Mouse (Mus musculus): ENCODE measurements around the gene Olfr103. TPM values are rescaled to one million over a fixed set of nuclear protein-coding genes. Genes with fewer than 3 reads are reported as not detected.
A peak's percentile ranks its signal among the peaks of the same experiment; 100 is the strongest.

The Olfr103 gene
- polyA plus RNA-seq (2014; fragmentation: Nextera tagmentation; extraction: Ambion mirVana), result not detected in 2 replicates

GRCm38 (mm10) chr17:37339598-37339997 is at the start of gene Olfr103:
TSS of gene Olfr103 (minus strand) at chr17:37339698.
- ATAC-seq (no peak), DNase-seq (ENCODE audit: low spot score) (no peak)
- no peaks in the 10 kb centered on the region for H3K4me1 ChIP-seq (ENCODE audit: control insufficient read depth, insufficient read depth, low read length)
- no peaks in the 10 kb centered on the region for H3K36me3 ChIP-seq (ENCODE audit: control insufficient read depth, insufficient read depth, low read length)
- H3K9me3 ChIP-seq (replicated peaks; ENCODE audit: control insufficient read depth, low read length), result no peaks in the 10 kb centered on the region
- H3K27me3 ChIP-seq (replicated peaks; ENCODE audit: control insufficient read depth, insufficient read depth, low read length), result no peaks in the 10 kb centered on the region
- 86% methylated on average over 2 of the region's 2 CpGs for WGBS
- no peak within 1 kb of the TSS for H3K4me3 ChIP-seq (ENCODE audit: low read depth, low read length)
- no peak within 1 kb of the TSS for H3K4me2 ChIP-seq (ENCODE audit: low read length)
- H3K9ac ChIP-seq (ENCODE audit: low read length), result no peak within 1 kb of the TSS
- no peak within 1 kb of the TSS for H3K27ac ChIP-seq (ENCODE audit: low read depth, low read length)

DNA sequence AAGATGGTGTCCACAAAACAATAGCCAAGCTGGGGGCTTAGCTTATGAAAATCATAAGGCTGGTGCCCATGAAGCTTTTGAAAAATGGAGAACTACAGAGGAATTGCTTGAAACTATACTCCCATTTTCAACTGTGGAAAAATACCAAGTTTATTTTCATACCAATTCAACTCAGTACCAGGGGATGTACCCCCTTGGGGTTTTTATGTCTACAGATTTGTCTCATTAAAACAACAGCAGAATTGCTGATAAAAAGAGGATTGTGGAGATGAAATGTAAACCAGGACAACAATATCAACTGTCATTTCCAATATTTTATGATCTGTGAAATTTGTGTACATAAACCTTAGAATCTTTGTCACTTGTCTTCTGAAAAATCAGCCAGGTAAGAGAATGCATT is 39.2 kb upstream of the Olfr103 start, which contains the start of gene Olfr105-ps:
Gene Olfr105-ps (plus strand): TSS at position 301 of the 400 bp plus-strand sequence.
- H3K27ac ChIP-seq (ENCODE audit: low read depth, low read length), result no peak within 1 kb of the TSS
- no peaks in the 10 kb centered on the region for H3K4me1 ChIP-seq (ENCODE audit: control insufficient read depth, insufficient read depth, low read length)
- H3K4me3 ChIP-seq (ENCODE audit: low read depth, low read length), result no peak within 1 kb of the TSS
- no peak within 1 kb of the TSS for H3K9ac ChIP-seq (ENCODE audit: low read length)
- H3K27me3 ChIP-seq (replicated peaks; ENCODE audit: control insufficient read depth, insufficient read depth, low read length), result no peaks in the 10 kb centered on the region
- H3K36me3 ChIP-seq (ENCODE audit: control insufficient read depth, insufficient read depth, low read length), result no peaks in the 10 kb centered on the region
- ATAC-seq, result no peak
- H3K4me2 ChIP-seq (ENCODE audit: low read length), result no peak within 1 kb of the TSS
- H3K9me3 ChIP-seq (replicated peaks; ENCODE audit: control insufficient read depth, low read length), result no peaks in the 10 kb centered on the region
- DNase-seq (ENCODE audit: low spot score), result no peak

DNA sequence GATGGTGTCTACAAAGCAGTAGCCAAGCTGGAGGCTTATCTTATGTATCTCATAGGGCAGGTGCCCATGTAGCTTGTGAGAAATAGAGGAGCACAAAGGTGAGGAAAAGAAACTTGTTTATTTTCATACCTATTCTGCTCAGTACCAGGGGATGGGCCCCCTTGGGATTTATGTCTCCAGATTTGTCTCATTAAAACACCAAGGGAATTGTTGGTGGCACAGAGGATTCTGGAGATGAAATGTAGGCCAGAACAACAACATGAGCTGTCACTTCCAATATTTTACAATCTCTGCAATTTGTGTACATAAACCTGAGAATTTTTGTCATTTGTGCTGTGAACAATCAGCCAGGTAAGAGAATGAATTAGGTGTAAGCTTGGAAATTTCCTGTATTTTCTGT is 19.8 kb upstream of the Olfr103 start, which contains the start of gene Olfr104-ps:
Gene Olfr104-ps (plus strand): TSS at position 301 of the 400 bp plus-strand sequence.
- H3K27me3 ChIP-seq (replicated peaks; ENCODE audit: control insufficient read depth, insufficient read depth, low read length), result no peaks in the 10 kb centered on the region
- no peak within 1 kb of the TSS for H3K27ac ChIP-seq (ENCODE audit: low read depth, low read length)

GRCm38 (mm10) chr17:37316954-37317353 is 22.5 kb downstream of the Olfr103 start, which contains the start of gene Olfr102:
TSS of gene Olfr102 (minus strand) at chr17:37317054.
- Histone ChIP-seq H3K4me2 (ENCODE audit: low read length) (no peak within 1 kb of the TSS), H3K4me3 (ENCODE audit: low read depth, low read length) (no peak within 1 kb of the TSS), H3K36me3 (ENCODE audit: control insufficient read depth, insufficient read depth, low read length) (no peaks in the 10 kb centered on the region), H3K4me1 (ENCODE audit: control insufficient read depth, insufficient read depth, low read length) (no peaks in the 10 kb centered on the region), H3K27me3 (replicated peaks; ENCODE audit: control insufficient read depth, insufficient read depth, low read length) (no peaks in the 10 kb centered on the region), H3K9ac (ENCODE audit: low read length) (no peak within 1 kb of the TSS), H3K9me3 (replicated peaks; ENCODE audit: control insufficient read depth, low read length) (no peaks in the 10 kb centered on the region), H3K27ac (ENCODE audit: low read depth, low read length) (no peak within 1 kb of the TSS)
- DNase-seq (ENCODE audit: low spot score) (no peak), ATAC-seq (no peak)

More for the DNA sequence above, 19.8 kb upstream of the Olfr103 start, which contains the start of gene Olfr104-ps:
- Histone ChIP-seq H3K9ac (ENCODE audit: low read length) (no peak within 1 kb of the TSS), H3K4me3 (ENCODE audit: low read depth, low read length) (no peak within 1 kb of the TSS), H3K4me1 (ENCODE audit: control insufficient read depth, insufficient read depth, low read length) (no peaks in the 10 kb centered on the region), H3K36me3 (ENCODE audit: control insufficient read depth, insufficient read depth, low read length) (no peaks in the 10 kb centered on the region), H3K9me3 (replicated peaks; ENCODE audit: control insufficient read depth, low read length) (no peaks in the 10 kb centered on the region), H3K4me2 (ENCODE audit: low read length) (no peak within 1 kb of the TSS)
- DNase-seq (ENCODE audit: low spot score), result no peak
- no peak for ATAC-seq

DNA sequence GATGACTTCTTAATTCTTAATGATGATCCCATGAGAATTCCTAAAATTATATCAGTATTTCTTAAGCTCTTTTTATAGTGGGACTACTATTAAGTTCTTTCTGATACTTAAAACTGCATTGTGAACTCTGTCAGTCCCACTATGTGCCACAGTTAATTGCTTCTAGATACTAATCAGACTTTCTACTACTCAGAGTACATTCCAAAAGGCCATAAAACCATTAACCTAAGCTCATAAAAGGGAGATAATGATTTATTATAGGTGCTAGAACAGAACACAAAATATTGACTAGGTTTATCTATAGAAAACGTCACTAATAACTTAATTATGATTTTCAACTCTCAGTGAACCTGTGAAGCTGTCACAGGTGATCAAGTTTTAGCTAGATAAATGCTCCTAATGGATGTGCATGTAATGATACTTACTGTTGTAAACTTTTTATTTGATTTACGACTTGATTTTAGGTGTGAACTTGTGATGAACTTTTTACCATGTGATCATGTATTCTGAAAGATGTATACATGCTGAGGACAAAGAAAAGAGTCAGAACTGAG is 29.3 kb downstream of the Olfr103 start:
- Histone ChIP-seq H3K4me2 (ENCODE audit: low read length) (no peak overlapping the region), H3K27me3 (replicated peaks; ENCODE audit: control insufficient read depth, insufficient read depth, low read length) (no peaks in the 10 kb centered on the region), H3K9me3 (replicated peaks; ENCODE audit: control insufficient read depth, low read length) (no peaks in the 10 kb centered on the region), H3K4me3 (ENCODE audit: low read depth, low read length) (no peak overlapping the region), H3K36me3 (ENCODE audit: control insufficient read depth, insufficient read depth, low read length) (no peaks in the 10 kb centered on the region), H3K4me1 (ENCODE audit: control insufficient read depth, insufficient read depth, low read length) (no peaks in the 10 kb centered on the region), H3K9ac (ENCODE audit: low read length) (no peak overlapping the region), H3K27ac (ENCODE audit: low read depth, low read length) (no peak overlapping the region)
- DNase-seq (ENCODE audit: low spot score) (no peak), ATAC-seq (no peak)
- WGBS, result 65% methylated on average over 2 of the region's 2 CpGs

- H3K27ac ChIP-seq (ENCODE audit: low read depth, low read length), result no peak overlapping the region
- no peaks in the 10 kb centered on the region for H3K4me1 ChIP-seq (ENCODE audit: control insufficient read depth, insufficient read depth, low read length)
- H3K4me2 ChIP-seq (ENCODE audit: low read length), result no peak overlapping the region
- H3K9ac ChIP-seq (ENCODE audit: low read length), result no peak overlapping the region
- WGBS, result 45% methylated on average over 4 of the region's 4 CpGs
- ATAC-seq, result no peak
- H3K27me3 ChIP-seq (replicated peaks; ENCODE audit: control insufficient read depth, insufficient read depth, low read length), result no peaks in the 10 kb centered on the region
- no peaks in the 10 kb centered on the region for H3K9me3 ChIP-seq (replicated peaks; ENCODE audit: control insufficient read depth, low read length)
- H3K36me3 ChIP-seq (ENCODE audit: control insufficient read depth, insufficient read depth, low read length), result no peaks in the 10 kb centered on the region
- DNase-seq (ENCODE audit: low spot score), result peak; percentile 4
- no peak overlapping the region for H3K4me3 ChIP-seq (ENCODE audit: low read depth, low read length)
These were observed 31.0 kb downstream of the Olfr103 start for GRCm38 (mm10) chr17:37308483-37308882.

DNA sequence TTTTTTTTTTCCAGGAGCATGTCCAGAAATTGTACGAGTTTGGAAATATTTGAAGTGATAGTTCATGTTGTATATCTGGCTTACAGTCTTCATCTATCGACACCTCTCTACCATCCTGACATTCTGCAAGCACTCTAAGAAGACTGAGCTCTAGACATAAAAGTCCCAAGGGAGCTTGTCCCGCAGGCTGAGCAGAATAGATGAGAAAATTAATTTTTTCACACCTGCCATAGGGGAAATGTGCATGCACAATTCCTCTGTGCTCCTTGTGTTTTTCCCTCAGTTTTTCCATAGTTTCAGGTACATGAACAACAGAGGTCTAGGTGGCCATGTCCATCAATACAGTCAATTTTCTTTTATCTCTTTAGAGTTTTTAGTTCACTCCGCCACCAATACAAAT is 35.3 kb downstream of the Olfr103 start, which contains the start of gene Olfr101:
Gene Olfr101 (minus strand): TSS at position 101 of the 400 bp plus-strand sequence.
- 88% methylated on average over 4 of the region's 4 CpGs for WGBS
- DNase-seq (ENCODE audit: low spot score), result no peak
- Histone ChIP-seq H3K27me3 (replicated peaks; ENCODE audit: control insufficient read depth, insufficient read depth, low read length) (no peaks in the 10 kb centered on the region), H3K27ac (ENCODE audit: low read depth, low read length) (no peak within 1 kb of the TSS), H3K36me3 (ENCODE audit: control insufficient read depth, insufficient read depth, low read length) (no peaks in the 10 kb centered on the region), H3K9ac (ENCODE audit: low read length) (no peak within 1 kb of the TSS), H3K4me1 (ENCODE audit: control insufficient read depth, insufficient read depth, low read length) (no peaks in the 10 kb centered on the region), H3K4me2 (ENCODE audit: low read length) (no peak within 1 kb of the TSS), H3K9me3 (replicated peaks; ENCODE audit: control insufficient read depth, low read length) (no peaks in the 10 kb centered on the region), H3K4me3 (ENCODE audit: low read depth, low read length) (no peak within 1 kb of the TSS)
- ATAC-seq, result no peak

Other genes starting within 250 kb of the Olfr103 start
- gene Olfr91, start 241.4 kb downstream of the Olfr103 start, polyA plus RNA-seq (2014; fragmentation: Nextera tagmentation; extraction: Ambion mirVana), result not detected in 2 replicates
- not detected in 2 replicates for gene Olfr92, start 219.6 kb downstream of the Olfr103 start, polyA plus RNA-seq (2014; fragmentation: Nextera tagmentation; extraction: Ambion mirVana)
- not detected in 2 replicates for gene Olfr93, start 178.2 kb downstream of the Olfr103 start, polyA plus RNA-seq (2014; fragmentation: Nextera tagmentation; extraction: Ambion mirVana)
- gene Ubd, start 145.8 kb downstream of the Olfr103 start, polyA plus RNA-seq (2014; fragmentation: Nextera tagmentation; extraction: Ambion mirVana), result not detected in 2 replicates
- gene Olfr94, start 138.7 kb downstream of the Olfr103 start, polyA plus RNA-seq (2014; fragmentation: Nextera tagmentation; extraction: Ambion mirVana), result not detected in 2 replicates
- gene Olfr95, start 126.6 kb downstream of the Olfr103 start, polyA plus RNA-seq (2014; fragmentation: Nextera tagmentation; extraction: Ambion mirVana), result not detected in 2 replicates
- gene Olfr96, start 119.6 kb downstream of the Olfr103 start, polyA plus RNA-seq (2014; fragmentation: Nextera tagmentation; extraction: Ambion mirVana), result not detected in 2 replicates
- gene Olfr97, start 102.4 kb downstream of the Olfr103 start, polyA plus RNA-seq (2014; fragmentation: Nextera tagmentation; extraction: Ambion mirVana), result not detected in 2 replicates
- gene Olfr98, start 75.9 kb downstream of the Olfr103 start, polyA plus RNA-seq (2014; fragmentation: Nextera tagmentation; extraction: Ambion mirVana), result not detected in 2 replicates
- 1.1 and 1.2 TPM in 2 replicates for gene H2-M3, start 69.5 kb downstream of the Olfr103 start, polyA plus RNA-seq (2014; fragmentation: Nextera tagmentation; extraction: Ambion mirVana)
- not detected in 2 replicates for gene Olfr99, start 56.2 kb downstream of the Olfr103 start, polyA plus RNA-seq (2014; fragmentation: Nextera tagmentation; extraction: Ambion mirVana)
- not detected in 2 replicates for gene Olfr101, start 35.4 kb downstream of the Olfr103 start, polyA plus RNA-seq (2014; fragmentation: Nextera tagmentation; extraction: Ambion mirVana)
- gene Olfr102, start 22.6 kb downstream of the Olfr103 start, polyA plus RNA-seq (2014; fragmentation: Nextera tagmentation; extraction: Ambion mirVana), result not detected in 2 replicates
- not detected in 2 replicates for gene Olfr104-ps, start 19.9 kb upstream of the Olfr103 start, polyA plus RNA-seq (2014; fragmentation: Nextera tagmentation; extraction: Ambion mirVana)
- gene Olfr105-ps, start 39.3 kb upstream of the Olfr103 start, polyA plus RNA-seq (2014; fragmentation: Nextera tagmentation; extraction: Ambion mirVana), result not detected in 2 replicates
- not detected in 2 replicates for gene Olfr106-ps, start 50.7 kb upstream of the Olfr103 start, polyA plus RNA-seq (2014; fragmentation: Nextera tagmentation; extraction: Ambion mirVana)
- not detected in 2 replicates for gene Olfr107, start 59.5 kb upstream of the Olfr103 start, polyA plus RNA-seq (2014; fragmentation: Nextera tagmentation; extraction: Ambion mirVana)
- not detected in 2 replicates for gene Olfr108, start 105.8 kb upstream of the Olfr103 start, polyA plus RNA-seq (2014; fragmentation: Nextera tagmentation; extraction: Ambion mirVana)
- gene Olfr109, start 119.2 kb upstream of the Olfr103 start, polyA plus RNA-seq (2014; fragmentation: Nextera tagmentation; extraction: Ambion mirVana), result not detected in 2 replicates
- not detected in 2 replicates for gene H2-M2, start 143.9 kb upstream of the Olfr103 start, polyA plus RNA-seq (2014; fragmentation: Nextera tagmentation; extraction: Ambion mirVana)
- not detected in 2 replicates for gene Olfr110, start 152.8 kb upstream of the Olfr103 start, polyA plus RNA-seq (2014; fragmentation: Nextera tagmentation; extraction: Ambion mirVana)
- not detected in 2 replicates for gene Olfr111, start 168.3 kb upstream of the Olfr103 start, polyA plus RNA-seq (2014; fragmentation: Nextera tagmentation; extraction: Ambion mirVana)
- not detected in 2 replicates for gene Olfr112, start 229.8 kb upstream of the Olfr103 start, polyA plus RNA-seq (2014; fragmentation: Nextera tagmentation; extraction: Ambion mirVana)
- not detected in 2 replicates for gene Olfr113, start 238.0 kb upstream of the Olfr103 start, polyA plus RNA-seq (2014; fragmentation: Nextera tagmentation; extraction: Ambion mirVana)

Measured in forebrain, embryonic 14.5 days (tissue).